Mouse (Mus musculus) embryonic stem cell, embryonic (primary cell): ENCODE measurements at regions not wholly inside any gene's neighbourhood (a gene's known extent, or its start where the extent isn't known, plus 50 kb on each side); places are given as distances from the start of the nearest gene placed in this dataset.

Experiments
- CTCF ChIA-PET, 4 experiments: fragments of 300-600 bp in 2 of 4; fragments of 350-600 bp in 2 of 4; sonication (Branson Sonifier 250); formaldehyde crosslinking; loops; one replicate each; lab custom pipeline; 2022; ENCODE audit warnings: inconsistent platforms in 2 of 4; lab: Charles Lee
- POLR2A ChIA-PET, 4 experiments: fragments of 300-600 bp in 2 of 4; fragments of 350-600 bp in 2 of 4; sonication (Branson Sonifier 250); formaldehyde crosslinking; loops; one replicate each; lab custom pipeline; 2022; ENCODE audit warnings: antibody characterized with exemption in 4 of 4, inconsistent platforms in 1 of 4; lab: Charles Lee

DNA sequence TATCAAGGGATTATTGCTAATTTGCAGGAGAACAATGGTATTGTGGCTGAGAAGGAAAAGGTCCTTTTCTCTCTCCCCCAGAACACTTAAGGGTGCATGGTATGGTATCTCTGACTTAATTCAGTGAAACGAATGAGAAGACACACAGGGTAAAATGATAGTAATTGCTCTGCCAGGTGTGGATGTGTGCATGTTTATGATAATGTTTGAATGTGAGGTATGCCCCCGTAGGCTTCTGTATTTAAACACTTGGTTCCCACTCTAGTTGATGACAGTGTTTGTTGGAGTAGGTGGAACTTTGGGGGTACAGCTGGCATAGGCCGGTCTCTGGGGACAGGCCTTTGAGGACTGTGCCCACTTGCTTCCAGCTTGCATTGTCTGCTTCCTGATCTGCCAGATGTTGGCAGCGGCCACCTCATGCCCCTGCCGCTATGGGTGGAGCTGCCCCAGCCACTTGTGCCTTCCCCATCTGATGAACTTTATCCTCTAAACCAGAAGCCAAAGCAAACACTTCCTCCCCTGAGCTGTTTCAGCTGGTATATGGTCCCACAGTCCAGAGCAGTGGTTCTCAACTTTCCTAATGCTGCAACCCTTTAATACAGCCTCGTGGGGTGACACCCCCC is 53.0 kb upstream of the Egln3 start:
- POLR2A ChIA-PET: interaction anchor here in 1 of 4 experiments (0.6 to 0.9 kb wide), 3 partner anchors 14 to 63 kb away, joined by 3 to 6 read pairs (median 4); no protein-coding TSS in a partner anchor
- CTCF ChIA-PET: no interaction called here
